Mouse (Mus musculus) liver, adult 2 months (tissue): Measurements from ENCODE around the gene Camk2n2. TPM values are rescaled to one million over a fixed set of nuclear protein-coding genes. Genes with fewer than 3 reads are reported as not detected.

ENCODE experiments used
- DNase-seq: peaks from one replicate; pipeline ENCODE4 v3.0.0-alpha.2; 2011; ENCODE audit warnings: low read depth, low spot score; ENCODE audit errors: extremely low read depth
- H3K27ac ChIP-seq: fragments of 200-500 bp; replicated peaks from 2 replicates; pipeline ENCODE4 v1.5.1; 2012; ENCODE audit warnings: low read depth, mild to moderate bottlenecking, control low read depth, inconsistent platforms, low read length; ENCODE audit not compliant: insufficient read depth
- H3K27me3 ChIP-seq: fragments of 200-500 bp; 2 replicates; pipeline ENCODE4 v1.6.1; 2012; ENCODE audit warnings: mild to moderate bottlenecking, moderate library complexity, low read length, inconsistent platforms; ENCODE audit not compliant: control insufficient read depth, insufficient read depth
- H3K36me3 ChIP-seq: fragments of 200-500 bp; 2 replicates; pipeline ENCODE4 v1.6.1; 2012; ENCODE audit warnings: low read length, inconsistent platforms; ENCODE audit not compliant: control insufficient read depth, insufficient read depth
- H3K4me1 ChIP-seq: fragments of 200-500 bp; 2 replicates; pipeline ENCODE4 v1.6.1; 2011; ENCODE audit warnings: low read length; ENCODE audit not compliant: control insufficient read depth, insufficient read depth
- H3K4me3 ChIP-seq: fragments of 200-500 bp; 2 replicates; pipeline ENCODE4 v1.5.1; 2011; ENCODE audit warnings: low read depth, mild to moderate bottlenecking, control low read depth, low read length, moderate library complexity; ENCODE audit not compliant: insufficient read depth
- H3K79me2 ChIP-seq: fragments of 200-500 bp; 2 replicates; pipeline ENCODE4 v1.6.1; 2012; ENCODE audit warnings: inconsistent platforms, mild to moderate bottlenecking, low read length, moderate library complexity; ENCODE audit not compliant: control insufficient read depth, insufficient read depth
- H3K9ac ChIP-seq: fragments of 200-500 bp; 2 replicates; pipeline ENCODE4 v1.6.1; 2012; ENCODE audit warnings: low read depth, mild to moderate bottlenecking, control low read depth, inconsistent platforms, low read length
- CTCF ChIP-seq: fragments of 200-500 bp; IDR thresholded peaks from 2 replicates; pipeline ENCODE4 v1.5.1; 2011; ENCODE audit warnings: low read depth, low read length, control low read depth
- POLR2A ChIP-seq: fragments of 200-500 bp; IDR thresholded peaks from 2 replicates; pipeline ENCODE4 v1.6.1; 2011; ENCODE audit warnings: low read length, control low read depth; ENCODE audit not compliant: insufficient read depth; ENCODE audit errors: extremely low read depth
- WGBS: fragments of 180-500 bp; shearing (Covaris S2); methylation state at CpG from one replicate; pipeline ENCODE4 v1.1.7; 2018; 5-methylcytosine and 5-hydroxymethylcytosine counted together
- polyA plus RNA-seq: library from polyadenylated mRNA; depleted of rRNA; stranded (reverse); fragments of >200 nt; gene quantifications from 2 replicates; pipeline ENCODE4 v1.2.3, GENCODE M21; 2012
- total RNA-seq: library from RNA; depleted of rRNA; stranded (reverse); fragments of >200 nt; gene quantifications from 2 replicates; pipeline ENCODE4 v1.2.3, GENCODE M21; 2014

Camk2n2 gene
- total and polyA plus RNA-seq, 2 experiments = 0.18 to 2.3 TPM

DNA sequence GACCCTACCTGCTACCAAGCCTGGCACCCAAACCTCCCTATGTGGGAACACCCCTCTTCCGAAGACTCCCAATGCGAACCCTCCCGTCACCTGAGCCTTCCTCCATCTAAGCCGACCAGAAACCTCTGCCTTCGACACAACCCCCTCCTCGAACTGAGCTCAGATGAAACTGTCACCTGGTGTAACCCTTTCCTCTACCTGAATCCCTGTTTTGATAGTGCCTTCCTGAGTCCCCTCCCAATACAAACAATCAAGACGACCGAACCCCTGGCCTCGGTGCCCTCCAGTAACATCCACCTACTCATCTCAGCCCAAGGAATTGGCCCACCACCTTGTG is 720 bp downstream of the Camk2n2 start:
- TF ChIP-seq POLR2A (no peak), CTCF (no peak)
- no peak overlapping the region for H3K27ac ChIP-seq
- H3K9ac ChIP-seq = no peak overlapping the region
- H3K4me1 ChIP-seq = peaks cover 8% of the 10 kb centered on the region
- H3K36me3 ChIP-seq = no peaks in the 10 kb centered on the region
- WGBS = 1% methylated on average over 9 of the region's 9 CpGs
- peak overlapping the region; percentile 11; the same call in 1 of the 2 replicates for H3K4me3 ChIP-seq
- DNase-seq = no peak
- no peaks in the 10 kb centered on the region for H3K27me3 ChIP-seq
- H3K79me2 ChIP-seq = no peaks in the 10 kb centered on the region

DNA sequence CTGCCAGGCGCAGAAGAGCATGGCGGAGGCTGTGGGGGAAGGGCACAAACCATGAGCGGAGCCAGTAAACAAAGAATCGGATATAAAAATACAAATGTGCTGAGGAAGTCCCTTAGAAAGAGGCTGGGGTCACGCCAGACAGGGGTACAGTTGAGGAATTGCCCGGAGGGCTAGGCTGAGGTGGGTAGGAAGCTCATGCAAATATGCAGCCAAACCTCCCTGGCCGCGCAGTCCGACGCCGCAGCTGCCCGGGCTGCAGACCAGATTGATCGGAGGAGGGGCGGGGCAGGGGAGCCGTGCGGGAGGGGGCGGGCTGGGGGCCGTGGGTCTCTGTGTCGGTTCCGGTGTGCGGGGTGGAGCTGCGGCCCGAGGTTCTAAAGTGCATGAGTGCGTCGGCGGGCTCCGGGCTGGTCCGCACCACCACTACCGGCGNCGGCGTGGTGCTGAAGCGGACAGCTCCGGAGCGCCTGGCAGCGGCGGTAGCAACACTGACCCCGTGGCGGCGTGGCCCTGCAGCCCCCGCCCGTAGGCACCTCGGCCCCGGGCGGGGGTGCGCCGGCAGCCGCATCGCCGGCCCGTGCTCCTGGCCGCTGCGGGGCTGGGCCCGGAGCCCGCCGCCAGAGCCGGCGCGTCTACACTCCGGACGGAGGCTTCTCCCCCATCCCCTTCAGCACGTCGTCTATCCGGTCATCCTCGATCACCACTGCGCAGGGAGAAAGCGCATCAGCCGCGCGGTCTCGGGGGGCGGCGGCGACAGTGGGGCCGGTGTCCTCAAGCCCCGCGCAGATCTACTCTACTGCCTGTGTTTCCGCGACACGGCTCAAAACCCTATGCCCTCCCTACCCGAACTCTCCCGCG is 1.3 kb downstream of the Camk2n2 start:
- no peak overlapping the region for H3K9ac ChIP-seq
- H3K27me3 ChIP-seq = no peaks in the 10 kb centered on the region
- WGBS = 4% methylated on average over 74 of the region's 83 CpGs
- TF ChIP-seq POLR2A (no peak), CTCF (no peak)
- no peaks in the 10 kb centered on the region for H3K36me3 ChIP-seq
- H3K4me1 ChIP-seq = peaks cover 8% of the 10 kb centered on the region
- DNase-seq = no peak
- H3K79me2 ChIP-seq = no peaks in the 10 kb centered on the region
- peak overlapping the region; percentile 11; the same call in 1 of the 2 replicates for H3K4me3 ChIP-seq
- H3K27ac ChIP-seq = no peak overlapping the region

DNA sequence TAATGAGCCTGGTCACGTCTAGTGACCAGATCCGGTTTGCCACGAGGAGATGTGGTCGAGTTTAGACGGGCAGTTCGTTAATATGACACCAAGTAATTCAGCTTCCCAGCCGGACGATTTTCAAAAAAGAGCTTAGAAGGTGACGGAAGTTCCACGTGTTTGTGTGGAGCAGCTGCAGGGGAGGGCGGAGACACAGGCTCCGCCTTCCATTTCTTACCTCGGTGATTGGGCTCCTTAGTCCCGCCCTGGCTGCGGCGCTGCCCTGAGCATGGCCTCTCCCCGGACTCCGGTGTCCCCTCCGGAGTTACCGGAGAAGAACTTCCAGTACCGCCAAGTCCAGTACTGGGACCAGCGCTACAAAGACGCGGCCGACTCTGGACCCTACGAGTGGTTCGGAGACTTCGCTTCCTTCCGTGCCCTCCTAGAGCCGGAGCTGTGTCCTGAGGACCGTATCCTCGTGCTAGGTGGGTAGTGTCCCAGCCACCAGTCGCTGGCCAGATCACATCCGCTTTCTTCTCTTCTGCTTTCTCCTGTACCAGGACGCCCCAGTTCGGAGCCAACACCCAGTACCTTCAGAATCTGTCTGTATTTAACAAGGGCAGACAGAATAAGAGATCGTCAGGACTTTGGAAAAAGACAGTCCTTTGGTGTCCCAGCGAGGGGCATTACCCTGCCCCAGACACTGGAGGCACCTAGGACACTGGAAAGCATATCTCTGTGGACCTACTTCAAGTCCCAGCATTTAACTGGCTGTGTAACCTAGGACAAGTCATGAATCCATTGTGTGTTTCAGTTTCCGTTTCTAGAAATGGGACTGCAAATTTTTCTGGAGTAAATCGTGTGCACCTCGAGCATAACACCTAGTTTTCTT is 9.5 kb downstream of the Camk2n2 start, which contains the start of the genes Eef1akmt4, Gm49333 and Alg3:
Gene Eef1akmt4, plus strand, starts transcription at position 237 of the 871 bp plus-strand sequence.
Gene Gm49333, plus strand, starts transcription at position 254 of the 871 bp plus-strand sequence.
Gene Alg3, minus strand, starts transcription at position 379 of the 871 bp plus-strand sequence.
- Histone ChIP-seq H3K36me3 (no peaks in the 10 kb centered on the region), H3K27me3 (no peaks in the 10 kb centered on the region), H3K4me3 (peak within 1 kb of the TSS; percentile 88), H3K79me2 (no peaks in the 10 kb centered on the region), H3K27ac (peak within 1 kb of the TSS; percentile 53), H3K4me1 (peaks cover 3% of the 10 kb centered on the region; the same call in 1 of the 2 replicates), H3K9ac (peak within 1 kb of the TSS; percentile 87)
- peak; percentile 52; the same call in 1 of the 2 replicates for TF ChIP-seq POLR2A
- no peak for TF ChIP-seq CTCF
- 2% methylated on average over 41 of the region's 41 CpGs for WGBS
- DNase-seq = peak; percentile 93

- Histone ChIP-seq H3K27ac (peak overlapping the region; percentile 33), H3K36me3 (no peaks in the 10 kb centered on the region; the same call in 1 of the 2 replicates), H3K79me2 (no peaks in the 10 kb centered on the region), H3K9ac (peak overlapping the region; percentile 87), H3K4me1 (peaks cover 3% of the 10 kb centered on the region; the same call in 1 of the 2 replicates), H3K27me3 (no peaks in the 10 kb centered on the region), H3K4me3 (peak overlapping the region; percentile 81)
- TF ChIP-seq CTCF = no peak
- peak; percentile 55; the same call in 1 of the 2 replicates for TF ChIP-seq POLR2A
- DNase-seq = peak; percentile 78
- WGBS = under 1% methylated on average over 28 of the region's 28 CpGs
Measured at GRCm38 (mm10) chr16:20610501-20611356, 10.4 kb downstream of the Camk2n2 start.

DNA sequence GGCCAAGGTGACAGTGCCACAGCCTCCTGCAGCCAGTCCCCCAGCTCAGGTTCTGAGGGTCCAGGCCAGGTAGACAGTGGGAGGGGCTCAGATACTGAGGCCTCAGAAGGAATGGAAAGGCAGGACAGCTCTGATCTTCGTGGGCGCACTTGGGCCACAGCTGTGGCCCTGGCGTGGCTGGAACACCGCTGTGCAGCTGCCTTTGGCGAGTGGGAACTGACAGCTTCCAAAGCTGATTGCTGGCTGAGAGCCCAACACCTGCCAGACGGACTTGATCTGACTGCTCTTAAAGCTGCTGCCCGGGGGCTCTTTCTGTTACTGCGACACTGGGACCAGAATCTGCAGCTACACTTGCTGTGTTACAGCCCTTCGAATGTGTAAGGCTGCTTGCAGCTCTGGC is 16.4 kb downstream of the Camk2n2 start:
- no peak overlapping the region for H3K27ac ChIP-seq
- H3K27me3 ChIP-seq = no peaks in the 10 kb centered on the region
- no peak overlapping the region for H3K4me3 ChIP-seq
- H3K79me2 ChIP-seq = no peaks in the 10 kb centered on the region
- no peaks in the 10 kb centered on the region for H3K4me1 ChIP-seq
- no peak overlapping the region for H3K9ac ChIP-seq
- H3K36me3 ChIP-seq = no peaks in the 10 kb centered on the region; the same call in 1 of the 2 replicates
- no peak for TF ChIP-seq CTCF
- no peak for TF ChIP-seq POLR2A
- WGBS = 82% methylated on average over 9 of the region's 9 CpGs
- no peak for DNase-seq
